Mouse (Mus musculus) E14TG2a.4 (cell line): Measurements from ENCODE around the gene Fars2.

Experiments
- H3K27me3 ChIP-seq: 2 replicates; pipeline ENCODE4 v1.6.1; 2014; ENCODE audit warnings: low read length, control low read depth; ENCODE audit not compliant: insufficient read depth
- H3K36me3 ChIP-seq: 2 replicates; pipeline ENCODE4 v1.6.1; 2014; ENCODE audit warnings: low read length, control low read depth; ENCODE audit not compliant: insufficient read depth
- H3K4me1 ChIP-seq: replicated peaks from 2 replicates; pipeline ENCODE4 v1.6.1; 2014; ENCODE audit warnings: low read depth, low read length, control low read depth
- H3K4me3 ChIP-seq: replicated peaks from 2 replicates; pipeline ENCODE4 v1.5.1; 2014; ENCODE audit warnings: mild to moderate bottlenecking, low read length
- H3K9me3 ChIP-seq: 2 replicates; pipeline ENCODE4 v1.6.1; 2014; ENCODE audit warnings: low read length, control low read depth
- CTCF ChIP-seq: conservative IDR thresholded peaks from 2 replicates; pipeline ENCODE4 v1.5.1; 2014; ENCODE audit warnings: low read length
- NANOG ChIP-seq: IDR thresholded peaks from 2 replicates; pipeline ENCODE4 v1.6.1; 2014; ENCODE audit warnings: borderline replicate concordance, low read length, mixed read lengths
- POU5F1 ChIP-seq: IDR thresholded peaks from 2 replicates; pipeline ENCODE4 v1.6.1; 2014; ENCODE audit warnings: low read length, borderline replicate concordance

Gene Fars2

DNA sequence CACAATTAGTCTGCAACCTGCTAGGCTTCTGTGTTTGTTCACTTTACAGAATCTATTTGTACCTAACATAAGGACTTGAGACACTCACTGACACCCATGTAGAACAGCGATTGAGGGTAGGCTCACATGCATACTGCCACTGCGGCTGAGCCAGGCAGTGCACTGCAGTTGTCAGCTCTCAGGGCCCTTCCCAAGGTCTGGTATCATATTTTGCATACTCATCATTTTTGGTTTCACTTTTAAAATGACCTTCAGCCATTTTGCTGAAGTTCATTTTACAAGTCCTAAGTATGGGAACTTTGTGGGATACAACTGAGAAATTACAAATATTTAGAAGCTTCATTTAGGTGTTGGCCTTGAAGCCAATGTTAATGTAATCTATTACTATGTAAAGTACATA lies 73.4 kb downstream of the Fars2 start:
- Histone ChIP-seq H3K4me3 (no peak overlapping the region), H3K36me3 (no peaks in the 10 kb centered on the region), H3K27me3 (no peaks in the 10 kb centered on the region), H3K4me1 (no peaks in the 10 kb centered on the region), H3K9me3 (no peaks in the 10 kb centered on the region)
- TF ChIP-seq CTCF (no peak), POU5F1 (no peak), NANOG (no peak)

- Histone ChIP-seq H3K4me3 (no peak overlapping the region), H3K9me3 (no peaks in the 10 kb centered on the region), H3K27me3 (no peaks in the 10 kb centered on the region), H3K36me3 (no peaks in the 10 kb centered on the region), H3K4me1 (peaks cover 12% of the 10 kb centered on the region)
- no peak for TF ChIP-seq NANOG
These were observed 76.4 kb downstream of the Fars2 start for GRCm38 (mm10) chr13:36193484-36194113.

GRCm38 (mm10) chr13:36199288-36199687 lies 82.1 kb downstream of the Fars2 start:
- Histone ChIP-seq H3K9me3 (no peaks in the 10 kb centered on the region), H3K27me3 (no peaks in the 10 kb centered on the region), H3K36me3 (no peaks in the 10 kb centered on the region; the same call in 1 of the 2 replicates), H3K4me1 (peaks cover 16% of the 10 kb centered on the region), H3K4me3 (no peak overlapping the region)
- TF ChIP-seq POU5F1 (no peak), CTCF (no peak), NANOG (no peak)

GRCm38 (mm10) chr13:36200453-36200852 lies 83.2 kb downstream of the Fars2 start:
- Histone ChIP-seq H3K27me3 (no peaks in the 10 kb centered on the region), H3K9me3 (no peaks in the 10 kb centered on the region), H3K36me3 (peaks cover 7% of the 10 kb centered on the region), H3K4me1 (peaks cover 16% of the 10 kb centered on the region), H3K4me3 (no peak overlapping the region)
- TF ChIP-seq POU5F1 (no peak), CTCF (no peak), NANOG (no peak)

DNA sequence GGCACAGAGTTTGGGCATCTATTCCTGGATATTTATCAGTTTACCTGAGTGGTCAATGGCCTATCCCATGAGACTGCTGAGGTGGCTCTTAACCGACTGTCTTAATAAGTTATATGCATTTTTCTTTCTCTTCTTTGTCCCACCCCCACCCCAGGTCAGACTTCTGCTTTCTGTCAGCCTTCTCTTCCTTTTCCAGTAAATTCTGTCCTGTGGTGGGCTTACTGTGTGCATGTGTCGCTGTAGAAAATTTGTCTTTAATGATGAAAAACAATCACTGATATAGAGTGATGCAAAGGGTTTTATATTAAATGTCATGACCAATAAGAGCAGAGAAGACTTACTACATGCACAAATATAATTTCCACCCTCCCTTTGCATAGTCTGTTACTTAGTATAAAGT lies 85.3 kb downstream of the Fars2 start:
- peaks cover 7% of the 10 kb centered on the region for H3K36me3 ChIP-seq
- H3K4me3 ChIP-seq = no peak overlapping the region
- no peak for TF ChIP-seq POU5F1
- peaks cover 5% of the 10 kb centered on the region for H3K4me1 ChIP-seq
- no peaks in the 10 kb centered on the region for H3K27me3 ChIP-seq
- H3K9me3 ChIP-seq = no peaks in the 10 kb centered on the region

GRCm38 (mm10) chr13:36203014-36203413 lies 85.8 kb downstream of the Fars2 start:
- H3K4me1 ChIP-seq = peaks cover 4% of the 10 kb centered on the region
- H3K27me3 ChIP-seq = no peaks in the 10 kb centered on the region
- no peak for TF ChIP-seq POU5F1
- TF ChIP-seq CTCF = no peak
- TF ChIP-seq NANOG = no peak
- no peak overlapping the region for H3K4me3 ChIP-seq
- no peaks in the 10 kb centered on the region for H3K9me3 ChIP-seq
- peaks cover 7% of the 10 kb centered on the region for H3K36me3 ChIP-seq

- Histone ChIP-seq H3K27me3 (no peaks in the 10 kb centered on the region), H3K4me1 (peaks cover 4% of the 10 kb centered on the region), H3K4me3 (no peak overlapping the region), H3K9me3 (no peaks in the 10 kb centered on the region), H3K36me3 (peaks cover 7% of the 10 kb centered on the region)
- TF ChIP-seq CTCF (no peak), NANOG (no peak), POU5F1 (no peak)
These were observed 87.1 kb downstream of the Fars2 start for GRCm38 (mm10) chr13:36204320-36204719.

DNA sequence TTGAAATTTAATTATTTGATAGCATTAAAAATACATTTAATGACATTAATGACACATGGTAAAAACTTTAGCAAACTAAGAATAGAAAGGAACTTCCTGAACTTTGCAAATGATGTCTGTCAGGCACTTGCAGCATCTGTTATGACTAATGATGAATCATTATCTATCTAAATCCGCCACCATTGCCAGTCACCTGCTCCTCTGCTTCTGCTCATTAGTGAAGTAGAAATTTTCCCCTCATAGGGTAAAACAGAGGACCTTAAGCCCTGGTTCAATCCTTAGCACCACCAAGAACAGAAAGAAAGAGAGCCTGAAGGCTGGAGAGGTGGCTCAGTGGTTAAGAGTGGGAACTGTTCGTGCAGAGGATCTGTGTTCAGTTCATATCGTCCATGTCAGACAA lies 93.8 kb downstream of the Fars2 start:
- Histone ChIP-seq H3K4me3 (no peak overlapping the region), H3K27me3 (no peaks in the 10 kb centered on the region), H3K4me1 (no peaks in the 10 kb centered on the region), H3K36me3 (no peaks in the 10 kb centered on the region), H3K9me3 (no peaks in the 10 kb centered on the region)
- no peak for TF ChIP-seq CTCF

DNA sequence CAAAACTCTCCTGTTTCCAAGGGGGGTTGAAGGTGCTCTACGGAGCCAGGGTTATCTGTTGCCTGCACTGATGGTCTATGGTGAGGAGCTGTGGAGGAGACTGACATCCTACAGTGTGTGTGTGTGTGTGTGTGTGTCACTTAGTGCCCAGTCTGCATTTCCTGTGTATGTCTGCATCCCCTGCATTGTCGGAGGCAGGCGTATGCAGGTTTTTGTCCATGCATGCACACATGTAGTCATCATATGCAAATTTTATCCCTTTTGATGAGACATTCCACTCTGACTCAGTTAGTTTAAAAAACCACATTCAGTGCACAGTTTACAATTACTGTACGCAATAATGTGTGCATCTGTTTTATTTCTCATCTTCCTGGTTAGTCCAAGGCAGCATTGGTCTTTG lies 96.8 kb downstream of the Fars2 start:
- TF ChIP-seq POU5F1 (no peak), NANOG (no peak), CTCF (no peak)
- Histone ChIP-seq H3K27me3 (no peaks in the 10 kb centered on the region), H3K36me3 (no peaks in the 10 kb centered on the region), H3K9me3 (no peaks in the 10 kb centered on the region), H3K4me1 (no peaks in the 10 kb centered on the region), H3K4me3 (no peak overlapping the region)
